Mouse (Mus musculus) adrenal gland, adult 18-20 months (tissue): ENCODE data around the gene Disp2. TPM values are rescaled to one million over a fixed set of nuclear protein-coding genes. Genes with fewer than 3 reads are reported as not detected.

Source experiments
- DNase-seq, 2 experiments: peaks; one replicate each; pipeline ENCODE4 v3.0.0; 2021 to 2022; ENCODE audit warnings: low spot score in 2 of 2
- total RNA-seq, 2 experiments: library from RNA; stranded (reverse); gene quantifications; 1 replicate in 1 of 2; 2 replicates in 1 of 2; pipeline ENCODE4 v1.2.3; 2021

Disp2 gene
- total RNA-seq, 2 experiments from 2014 or later, result 32.1 to 32.7 TPM

DNA sequence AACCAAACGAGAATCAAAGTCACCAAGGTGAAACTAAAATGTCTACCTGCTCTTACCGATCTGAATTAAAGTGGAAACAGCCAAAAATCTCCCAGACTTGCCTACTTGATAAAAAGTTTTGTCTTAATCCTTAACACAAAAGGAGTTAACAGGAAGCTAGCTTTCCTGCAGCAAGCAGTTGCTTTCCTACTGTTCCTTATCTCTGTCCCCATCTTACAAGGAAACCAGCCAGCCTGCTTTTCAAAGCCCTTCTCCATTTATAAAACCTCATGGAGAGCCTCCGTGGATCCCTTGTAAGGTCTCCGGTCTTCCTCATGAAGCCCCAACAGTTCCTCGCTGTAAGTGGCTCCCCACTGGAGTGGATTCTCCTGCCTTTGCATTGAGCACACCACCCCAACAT lies 58.8 kb downstream of the Disp2 start:
- no peak for DNase-seq

DNA sequence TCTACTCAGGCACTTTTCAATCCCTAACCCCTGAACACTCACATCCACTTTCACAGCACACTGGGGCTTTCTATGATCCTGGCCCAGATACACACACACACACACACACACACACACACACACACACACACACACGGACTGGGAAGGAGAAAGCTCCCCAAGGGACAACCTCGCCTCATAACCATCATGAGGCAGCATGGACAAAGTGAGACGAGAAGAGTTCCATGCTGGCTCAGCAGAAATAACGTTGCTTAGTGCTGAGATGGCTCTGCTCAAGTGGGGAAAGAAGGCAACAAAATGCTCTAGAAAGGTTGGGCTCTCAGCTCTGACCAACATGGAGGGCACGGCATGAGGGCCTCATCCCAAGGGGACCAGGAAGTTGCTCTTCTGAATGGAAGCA lies 61.7 kb downstream of the Disp2 start:
- no peak for DNase-seq

GRCm38 (mm10) chr2:118841774-118842173 lies 62.3 kb downstream of the Disp2 start:
- peak; percentile 79 to 88 for DNase-seq

- DNase-seq, result no peak
These were observed 64.9 kb downstream of the Disp2 start for GRCm38 (mm10) chr2:118844427-118844826.

DNA sequence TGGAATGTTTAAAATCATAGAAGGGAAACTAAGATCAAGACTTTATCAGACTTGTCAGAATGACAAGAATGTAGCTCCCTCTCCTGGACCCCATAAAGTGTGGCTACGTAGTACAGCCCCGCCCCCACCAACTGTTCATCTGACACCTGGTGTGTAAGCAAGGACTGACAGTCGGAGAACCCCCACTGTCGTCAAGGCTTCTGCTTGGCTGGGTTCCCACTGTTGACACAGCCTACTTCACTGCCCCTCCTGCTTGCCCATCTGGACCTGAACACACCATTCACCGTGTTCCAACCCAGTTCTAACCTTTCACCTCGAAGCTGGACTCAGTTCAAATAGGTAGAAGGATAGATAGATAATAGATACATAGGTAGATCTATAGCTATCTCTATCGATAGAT lies 66.7 kb downstream of the Disp2 start:
- DNase-seq, result no peak

- no peak for DNase-seq
These were observed 72.2 kb downstream of the Disp2 start for GRCm38 (mm10) chr2:118851756-118852155.

Other genes with a start within 250 kb of the Disp2 start
- 1 to 10 TPM; 6.6 to 6.8 TPM for gene Bmf, start 230.0 kb upstream of the Disp2 start, total RNA-seq
- 1 to 10 TPM; 1.3 to 2.5 TPM for gene Bub1b, start 181.5 kb upstream of the Disp2 start, total RNA-seq
- gene Pak6, start 116.4 kb upstream of the Disp2 start, total RNA-seq, result 10 to 100 TPM; 11.5 to 19.4 TPM
- gene Ankrd63, start 75.8 kb upstream of the Disp2 start, total RNA-seq, result under 1 TPM; 0.06 to 0.40 TPM
- gene Plcb2, start 51.3 kb upstream of the Disp2 start, total RNA-seq, result 1 to 10 TPM; 2.5 to 2.8 TPM
- 10 to 100 TPM; 35.2 to 40.1 TPM for gene Inafm2, start 34.0 kb upstream of the Disp2 start, total RNA-seq
- gene Ccdc9b, start 17.1 kb upstream of the Disp2 start, total RNA-seq, result 1 to 10 TPM; 2.8 to 5.1 TPM
- not detected for gene Phgr1, start 7.0 kb upstream of the Disp2 start, total RNA-seq
- gene Knstrn, start 34.3 kb downstream of the Disp2 start, total RNA-seq, result 1 to 10 TPM; 1.2 to 1.5 TPM
- 100 to 1,000 TPM; 205 to 414 TPM for gene Ivd, start 82.2 kb downstream of the Disp2 start, total RNA-seq
- 10 to 100 TPM; 37.4 to 39.4 TPM for gene Bahd1, start 120.7 kb downstream of the Disp2 start, total RNA-seq
- gene Chst14, start 146.8 kb downstream of the Disp2 start, total RNA-seq, result 1 to 10 TPM; 7.3 to 9.0 TPM
- 10 to 100 TPM; 16.5 TPM for gene Ccdc32, start 249.7 kb downstream of the Disp2 start, total RNA-seq